Mouse (Mus musculus) ES-Bruce4 (cell line): ENCODE results near the gene Pbx1.

Experiments
- CTCF ChIP-seq: IDR thresholded peaks from one replicate; pipeline ENCODE4 v1.8.1; 2011; ENCODE audit warnings: low read depth, low read length
- POLR2A ChIP-seq: IDR thresholded peaks from one replicate; pipeline ENCODE4 v1.8.1; 2011; ENCODE audit warnings: low read length; ENCODE audit not compliant: insufficient read depth

- TF ChIP-seq POLR2A: no peak
- TF ChIP-seq CTCF: no peak
Observed at GRCm38 (mm10) chr1:168128004-168128403, 304.1 kb downstream of the Pbx1 start.
